Mouse (Mus musculus): ENCODE results near the gene Hmcn1. TPM values are rescaled to one million over a fixed set of nuclear protein-coding genes. Genes with fewer than 3 reads are reported as not detected.
A peak's percentile ranks its signal among the peaks of the same experiment; 100 is the strongest.

Hmcn1 gene
- total RNA-seq, 2 experiments from 2014 or later: 5.0 to 5.8 TPM

DNA sequence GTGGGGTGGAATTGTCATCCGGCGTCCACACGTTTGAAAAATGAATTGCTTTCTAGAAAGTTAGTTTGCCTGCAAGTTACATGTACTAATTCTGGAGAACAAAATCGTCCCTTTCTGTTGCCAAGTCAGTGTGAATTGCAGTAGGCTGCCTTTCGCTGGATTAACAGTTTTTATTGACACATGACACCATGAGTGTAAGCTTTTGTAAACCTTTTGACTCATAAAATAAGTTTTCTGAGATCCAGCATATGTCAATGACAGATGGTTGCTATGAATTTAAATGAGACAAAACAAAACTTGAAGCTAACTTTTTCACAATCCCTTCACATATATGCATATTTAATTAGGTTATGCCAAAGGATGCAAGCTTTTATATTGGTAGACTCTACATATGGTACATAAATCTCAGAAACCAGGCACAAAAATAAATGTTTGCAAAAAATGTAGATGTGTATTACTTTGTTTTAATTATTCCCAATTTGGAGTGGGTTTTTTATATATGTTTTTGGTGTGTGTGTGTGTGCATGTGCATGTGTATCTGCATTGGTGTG is 79.6 kb downstream of the Hmcn1 start:
- no peak for DNase-seq
- no peak overlapping the region for H3K4me3 ChIP-seq
- no peak overlapping the region for H3K27ac ChIP-seq
- no peak for TF ChIP-seq CTCF (IDR thresholded peaks at IDR 0.05)
- intact Hi-C loops (cut with DNase I): no loop called here

DNA sequence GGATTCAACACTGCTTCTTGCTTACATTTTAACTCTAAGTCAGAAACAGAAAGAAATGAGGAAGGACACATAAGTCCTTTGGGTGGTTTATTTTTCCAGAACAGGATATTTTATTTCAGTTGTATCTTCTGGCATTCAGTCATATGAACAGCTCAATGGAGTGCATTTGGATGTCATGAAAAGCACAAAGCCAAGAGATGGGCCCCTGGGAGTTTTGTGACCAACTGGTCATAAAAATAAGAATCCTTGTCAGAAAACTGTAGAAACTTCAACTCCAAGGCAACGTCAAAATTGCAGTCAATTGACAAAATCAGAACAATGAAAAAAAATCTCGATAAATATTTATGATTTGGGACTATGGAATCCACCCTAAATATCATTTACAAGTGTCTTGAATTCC is 83.6 kb downstream of the Hmcn1 start:
- no peak overlapping the region for H3K4me3 ChIP-seq
- H3K27ac ChIP-seq: no peak overlapping the region
- peak; percentile 48 for DNase-seq
- intact Hi-C loops (cut with DNase I): no loop called here
- no peak for TF ChIP-seq CTCF (IDR thresholded peaks at IDR 0.05)

DNA sequence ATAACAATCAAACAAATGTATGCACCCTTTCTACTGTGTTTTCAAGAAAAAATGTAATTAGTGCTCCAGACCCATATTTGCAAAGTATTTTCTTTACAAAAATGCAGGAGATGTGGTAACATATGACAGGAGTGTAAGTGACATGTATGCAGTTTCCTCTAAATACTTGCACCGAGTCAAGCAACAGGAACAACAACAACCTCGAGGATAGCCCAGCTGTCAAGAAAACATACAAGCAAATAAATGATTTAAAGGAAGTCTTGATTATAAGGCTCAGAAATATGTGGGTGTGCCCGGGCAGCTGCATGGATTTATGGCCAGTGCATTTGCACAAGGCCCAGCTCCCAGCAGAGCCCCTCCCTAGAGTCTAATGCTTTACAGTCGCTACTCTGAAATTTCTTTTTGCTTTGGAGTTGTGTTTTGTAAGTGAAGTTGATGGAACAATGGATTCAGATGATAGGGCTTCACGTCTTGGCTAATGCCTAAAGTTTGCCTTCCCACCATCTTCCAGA is 99.5 kb downstream of the Hmcn1 start:
- H3K4me3 ChIP-seq: no peak overlapping the region
- intact Hi-C loops (cut with DNase I): no loop called here
- no peak overlapping the region for H3K27ac ChIP-seq
- TF ChIP-seq CTCF (IDR thresholded peaks at IDR 0.05): no peak
- no peak for DNase-seq

DNA sequence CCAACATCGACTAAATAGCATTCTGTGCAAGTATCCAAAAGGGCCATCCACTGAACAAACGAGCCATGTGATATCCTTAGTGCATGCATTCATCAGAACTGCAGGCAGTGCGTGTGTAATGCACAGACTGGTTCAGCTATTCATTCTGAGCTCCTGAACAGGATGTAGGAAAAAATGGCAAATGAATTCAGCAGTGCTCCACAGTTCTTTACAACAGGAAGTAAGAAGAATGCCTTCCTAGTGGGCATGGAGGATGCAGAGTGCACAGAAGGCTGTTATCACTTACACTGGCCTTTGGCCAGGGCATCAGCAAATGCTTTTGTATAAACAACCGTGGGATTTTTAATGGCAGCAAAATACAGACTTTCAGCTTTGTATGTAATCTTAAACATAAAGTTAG is 103.2 kb downstream of the Hmcn1 start:
- DNase-seq: no peak
- Histone ChIP-seq H3K27ac (no peak overlapping the region), H3K4me3 (no peak overlapping the region)
- intact Hi-C loops (cut with DNase I): no loop called here
- no peak for TF ChIP-seq CTCF (IDR thresholded peaks at IDR 0.05)

DNA sequence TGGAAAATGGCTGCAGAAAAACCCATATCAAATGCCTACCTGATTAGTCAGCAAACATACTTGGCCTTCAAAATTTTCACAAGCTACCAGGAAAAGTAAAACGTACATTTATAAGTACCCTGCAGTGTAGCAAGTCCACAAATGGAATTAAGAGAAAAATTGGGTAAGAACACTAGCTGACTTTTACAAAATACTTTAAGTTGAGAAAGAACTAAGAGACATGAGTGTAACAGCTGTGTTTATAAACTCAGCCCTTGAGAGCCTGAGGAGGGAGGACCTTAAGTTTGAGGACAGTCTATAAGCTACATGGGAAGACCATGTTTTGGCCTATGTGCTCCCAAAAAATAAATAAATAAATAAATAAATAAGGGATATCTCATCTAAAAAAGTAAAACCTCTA is 107.0 kb downstream of the Hmcn1 start:
- intact Hi-C loops (cut with DNase I): no loop called here
- Histone ChIP-seq H3K27ac (no peak overlapping the region), H3K4me3 (no peak overlapping the region)
- no peak for DNase-seq
- no peak for TF ChIP-seq CTCF (IDR thresholded peaks at IDR 0.05)

DNA sequence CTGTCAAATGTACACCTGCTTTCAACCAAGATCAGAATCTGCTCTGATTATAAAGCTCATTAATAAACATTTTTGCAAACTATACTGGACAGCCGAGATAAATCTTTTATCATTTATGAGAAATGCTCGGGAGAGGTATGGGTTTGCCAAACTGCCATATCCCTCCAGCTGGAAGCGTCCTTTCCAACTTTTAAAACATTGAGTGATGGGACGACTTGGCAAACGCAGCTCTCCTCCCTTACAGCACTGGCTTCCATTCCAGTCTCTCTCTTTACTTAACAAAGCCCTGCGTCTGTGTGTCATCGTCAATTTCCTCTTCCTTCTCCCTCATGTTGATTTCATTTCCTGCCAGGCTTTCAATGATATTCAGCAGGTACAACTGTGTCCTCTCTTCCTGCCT is 114.8 kb downstream of the Hmcn1 start:
- Histone ChIP-seq H3K27ac (no peak overlapping the region), H3K4me3 (no peak overlapping the region)
- no peak for DNase-seq
- intact Hi-C loops (cut with DNase I): no loop called here
- no peak for TF ChIP-seq CTCF (IDR thresholded peaks at IDR 0.05)

DNA sequence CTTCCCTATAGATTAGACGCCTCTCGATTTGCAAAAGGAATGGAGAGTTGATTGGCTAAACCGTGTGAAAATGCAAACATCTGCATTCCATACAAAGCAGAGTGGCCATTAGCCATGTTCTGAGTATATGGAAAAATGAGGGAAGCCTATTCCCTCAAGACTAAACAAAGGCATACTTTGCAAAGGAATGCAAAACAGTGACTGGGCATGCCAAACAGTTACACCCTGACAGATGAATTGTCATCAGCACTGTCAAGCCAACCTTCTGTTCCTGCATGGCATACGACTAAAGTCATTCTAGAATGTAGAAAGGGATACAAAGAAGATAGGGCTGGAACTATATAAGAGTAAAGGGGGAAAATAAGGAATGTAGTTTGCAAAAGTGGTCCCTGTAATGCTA is 115.3 kb downstream of the Hmcn1 start:
- no peak overlapping the region for H3K4me3 ChIP-seq
- no peak for TF ChIP-seq CTCF (IDR thresholded peaks at IDR 0.05)
- DNase-seq: no peak
- H3K27ac ChIP-seq: no peak overlapping the region
- intact Hi-C loops (cut with DNase I): no loop called here

DNA sequence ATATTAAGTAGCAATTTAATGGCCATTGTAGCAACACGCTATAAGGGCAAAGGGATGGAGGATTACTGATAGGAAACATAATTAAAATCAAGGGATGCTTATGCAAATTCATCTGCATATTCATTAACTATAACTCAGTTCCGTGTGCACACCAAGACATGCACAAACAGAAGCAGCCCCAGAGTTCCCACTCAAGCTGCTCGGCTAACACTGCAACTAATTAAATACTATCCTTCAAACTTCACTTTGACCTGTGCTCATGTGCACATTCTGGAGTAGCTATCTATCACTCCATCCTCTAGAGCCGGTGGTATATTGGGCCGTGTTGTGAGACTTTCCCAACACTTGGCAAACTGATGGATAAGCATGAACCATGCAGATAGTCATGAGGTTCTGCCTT is 119.2 kb downstream of the Hmcn1 start:
- H3K4me3 ChIP-seq: no peak overlapping the region
- H3K27ac ChIP-seq: peak overlapping the region; percentile 31; the same call in 1 of the 2 replicates
- no peak for TF ChIP-seq CTCF (IDR thresholded peaks at IDR 0.05)
- intact Hi-C loops (cut with DNase I): no loop called here
- no peak for DNase-seq

DNA sequence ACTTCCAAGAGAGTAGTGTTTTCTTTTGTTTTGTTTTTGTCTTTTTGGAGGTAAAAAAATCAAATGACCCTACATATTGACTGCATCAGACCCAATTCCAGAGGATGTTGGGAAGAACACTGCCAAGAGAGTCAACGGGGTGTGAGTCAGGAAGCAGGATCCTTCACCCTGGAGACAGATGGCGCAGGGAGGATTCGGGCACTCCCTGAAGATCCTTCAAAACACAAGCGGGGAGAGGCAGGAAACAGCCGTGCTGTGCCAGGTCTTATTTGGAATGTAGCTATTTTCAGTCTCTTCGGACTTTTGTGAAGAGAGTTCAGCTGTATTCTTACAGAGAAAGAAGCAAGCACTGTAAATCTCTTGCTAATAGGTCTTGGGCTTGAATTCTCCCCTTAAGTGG is 120.0 kb downstream of the Hmcn1 start:
- DNase-seq: peak; percentile 59
- TF ChIP-seq CTCF (IDR thresholded peaks at IDR 0.05): no peak
- intact Hi-C loops (cut with DNase I): no loop called here
- peak overlapping the region; percentile 31 for H3K27ac ChIP-seq
- peak overlapping the region; percentile 39 for H3K4me3 ChIP-seq

DNA sequence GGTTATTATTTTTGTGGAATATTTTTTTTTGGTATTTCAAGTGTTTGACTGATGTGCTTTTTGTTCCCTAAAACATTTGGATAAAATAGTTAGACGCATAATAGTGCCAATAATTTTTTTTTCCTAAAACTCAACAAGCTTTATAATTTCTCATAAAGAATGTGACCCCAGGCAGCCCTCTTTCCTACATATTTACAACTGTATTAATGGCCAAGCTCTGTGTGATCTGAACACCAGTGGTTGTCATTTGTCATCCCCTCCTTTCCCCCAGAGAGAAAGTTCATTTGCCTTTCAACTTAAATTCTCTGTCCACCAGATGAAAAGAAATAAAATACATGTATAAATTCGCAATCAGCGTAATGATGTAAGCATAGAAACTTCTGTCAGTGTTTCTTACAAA is 121.1 kb downstream of the Hmcn1 start:
- H3K4me3 ChIP-seq: no peak overlapping the region
- DNase-seq: no peak
- H3K27ac ChIP-seq: no peak overlapping the region
- no peak for TF ChIP-seq CTCF (IDR thresholded peaks at IDR 0.05)
- intact Hi-C loops (cut with DNase I): no loop called here

DNA sequence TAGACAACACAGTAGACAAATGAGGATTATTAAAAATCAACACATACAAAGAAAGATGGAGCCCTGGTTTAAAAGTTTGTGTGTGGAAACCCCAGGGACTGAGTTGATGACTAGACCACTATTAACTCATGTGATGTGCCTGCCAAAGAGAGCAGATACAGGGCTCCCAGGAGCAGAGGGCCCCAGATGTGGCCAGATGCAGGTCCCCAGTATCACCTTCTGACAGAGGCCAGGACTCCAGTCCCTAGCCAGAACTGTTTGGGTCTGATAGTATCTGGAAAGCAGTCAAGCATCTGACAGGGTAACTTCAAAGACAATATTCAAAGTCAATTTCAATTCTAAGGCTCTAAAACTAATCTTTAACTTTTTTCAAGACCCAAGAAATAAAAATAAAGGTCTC is 124.0 kb downstream of the Hmcn1 start:
- H3K27ac ChIP-seq: no peak overlapping the region
- intact Hi-C loops (cut with DNase I): no loop called here
- no peak for TF ChIP-seq CTCF (IDR thresholded peaks at IDR 0.05)
- no peak for DNase-seq
- H3K4me3 ChIP-seq: no peak overlapping the region

DNA sequence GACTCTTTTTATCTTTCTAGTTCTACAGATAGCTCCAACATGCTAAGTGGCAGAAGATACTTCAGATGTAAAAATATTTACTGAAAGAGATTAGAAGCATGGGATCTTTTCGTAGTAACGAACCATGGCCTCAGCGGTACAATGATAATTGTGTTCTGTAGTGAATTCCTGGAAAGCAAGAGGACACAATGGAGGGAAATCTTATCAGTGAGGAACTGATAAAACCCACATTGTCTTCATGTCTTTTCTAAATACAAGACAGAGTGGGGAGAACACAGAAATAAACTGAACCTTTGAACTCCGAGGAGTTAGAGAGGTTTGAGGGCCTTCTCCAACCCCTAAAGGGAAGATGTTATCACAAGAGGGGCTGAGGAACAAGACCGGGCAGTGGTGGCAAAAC is 126.6 kb downstream of the Hmcn1 start:
- Histone ChIP-seq H3K4me3 (no peak overlapping the region), H3K27ac (no peak overlapping the region)
- no peak for TF ChIP-seq CTCF (IDR thresholded peaks at IDR 0.05)
- DNase-seq: no peak
- intact Hi-C loops (cut with DNase I): no loop called here

DNA sequence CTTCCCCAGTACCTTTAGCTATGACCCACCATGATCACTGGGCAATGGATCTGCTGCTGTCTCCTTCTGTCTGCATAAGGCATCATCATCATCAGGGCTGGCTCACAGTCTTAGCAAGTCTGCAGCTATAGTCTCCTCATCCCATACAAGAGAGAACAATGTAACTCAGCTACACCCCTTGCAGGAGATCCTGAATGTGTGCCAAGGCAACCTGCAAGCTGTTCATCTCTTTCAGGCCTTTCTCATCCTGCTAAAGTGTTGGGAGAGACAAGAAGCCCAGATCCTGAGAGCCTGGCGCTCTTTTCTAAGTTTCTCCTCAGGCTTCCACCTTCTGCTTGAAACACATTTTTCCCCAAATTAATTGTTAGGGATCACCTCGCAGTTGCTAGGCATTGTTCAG is 135.5 kb downstream of the Hmcn1 start:
- intact Hi-C loops (cut with DNase I): no loop called here
- H3K27ac ChIP-seq: no peak overlapping the region
- H3K4me3 ChIP-seq: no peak overlapping the region
- no peak for DNase-seq
- TF ChIP-seq CTCF (IDR thresholded peaks at IDR 0.05): no peak

DNA sequence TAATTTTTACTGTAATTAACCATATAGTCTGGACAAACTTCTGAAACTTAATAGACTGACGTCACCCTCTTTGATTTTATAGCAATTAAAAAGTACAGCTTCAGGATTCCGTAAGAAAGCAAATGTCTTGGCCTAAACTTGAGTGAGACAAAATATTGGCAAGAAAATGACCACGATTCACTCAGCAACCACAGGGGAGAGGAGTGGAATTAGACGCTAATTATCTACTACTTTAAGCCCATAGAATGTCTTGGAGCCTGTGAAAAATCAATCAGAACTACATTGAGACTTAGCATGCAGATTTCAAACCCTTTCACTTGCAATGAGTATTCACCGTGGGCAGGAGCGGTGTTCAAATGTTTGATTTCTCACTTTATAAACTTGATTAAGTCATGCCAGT is 159.8 kb downstream of the Hmcn1 start:
- TF ChIP-seq CTCF (IDR thresholded peaks at IDR 0.05): no peak
- intact Hi-C loops (cut with DNase I): no loop called here
- Histone ChIP-seq H3K27ac (no peak overlapping the region), H3K4me3 (no peak overlapping the region)
- DNase-seq: no peak

Data from gastrocnemius, adult 2 months (tissue).